Mouse (Mus musculus) hindbrain, postnatal 0 days (tissue): Measurements from ENCODE around the gene Tex26. TPM values are rescaled to one million over a fixed set of nuclear protein-coding genes. Genes with fewer than 3 reads are reported as not detected.

Experiments used
- ATAC-seq: fragments of 200-750 bp; cut with Nextera tagmentation; 2 replicates; pipeline ENCODE4 v1.8.0; 2017; ENCODE audit warnings: mild to moderate bottlenecking, moderate TSS enrichment, moderate library complexity
- DNase-seq: peaks from one replicate; pipeline ENCODE4 v3.0.0-alpha.2; 2015; ENCODE audit warnings: low spot score
- H3K27ac ChIP-seq: fragments of 300-500 bp; sonication (generic); 2 replicates; pipeline ENCODE4 v1.5.1; 2014; ENCODE audit warnings: mild to moderate bottlenecking
- H3K27me3 ChIP-seq: fragments of 300-500 bp; sonication (generic); 2 replicates; pipeline ENCODE4 v1.6.1; 2014; ENCODE audit warnings: low read length, mixed read lengths; ENCODE audit not compliant: insufficient read depth
- H3K36me3 ChIP-seq: fragments of 300-500 bp; sonication (generic); 2 replicates; pipeline ENCODE4 v1.6.1; 2014; ENCODE audit warnings: low read length, mixed read lengths; ENCODE audit not compliant: insufficient read depth
- H3K4me1 ChIP-seq: fragments of 300-500 bp; sonication (generic); 2 replicates; pipeline ENCODE4 v1.6.1; 2014; ENCODE audit warnings: antibody characterized with exemption, low read length, mixed read lengths; ENCODE audit not compliant: insufficient read depth
- H3K4me2 ChIP-seq: fragments of 300-500 bp; sonication (generic); 2 replicates; pipeline ENCODE4 v1.6.1; 2014; ENCODE audit warnings: low read depth, mild to moderate bottlenecking, low read length, moderate library complexity, mixed read lengths
- H3K4me3 ChIP-seq: fragments of 300-500 bp; sonication (generic); 2 replicates; pipeline ENCODE4 v1.5.1; 2014; ENCODE audit warnings: low read length
- H3K9ac ChIP-seq: fragments of 300-500 bp; sonication (generic); replicated peaks from 2 replicates; pipeline ENCODE4 v1.6.1; 2014; ENCODE audit warnings: mild to moderate bottlenecking, low read length, moderate library complexity, mixed read lengths
- H3K9me3 ChIP-seq: fragments of 300-500 bp; sonication (generic); 2 replicates; pipeline ENCODE4 v1.6.1; 2016; ENCODE audit warnings: low read length, mixed read lengths
- CTCF ChIP-seq: IDR thresholded peaks from 2 replicates; pipeline ENCODE4 v1.5.1; 2016; ENCODE audit warnings: antibody characterized with exemption, control low read depth, low read depth
- WGBS: fragments of 180-500 bp; shearing (Covaris S2); extraction: QIAGEN DNeasy Blood & Tissue Kit; methylation state at CpG from one replicate; pipeline ENCODE4 v1.1.7; 2014; 5-methylcytosine and 5-hydroxymethylcytosine counted together
- polyA plus RNA-seq: library from polyadenylated mRNA; unstranded; fragments of >200 nt; fragmentation: Nextera tagmentation; extraction: Ambion mirVana; gene quantifications from 2 replicates; pipeline ENCODE4 v1.2.1, GENCODE M21; 2015
- total RNA-seq: library from RNA; depleted of rRNA; stranded (reverse); fragments of >200 nt; gene quantifications from 2 replicates; pipeline ENCODE4 v1.2.3, GENCODE M21; 2014

Tex26 gene
- total and polyA plus RNA-seq, 2 experiments from 2014 or later = 0.31 to 1.6 TPM

DNA sequence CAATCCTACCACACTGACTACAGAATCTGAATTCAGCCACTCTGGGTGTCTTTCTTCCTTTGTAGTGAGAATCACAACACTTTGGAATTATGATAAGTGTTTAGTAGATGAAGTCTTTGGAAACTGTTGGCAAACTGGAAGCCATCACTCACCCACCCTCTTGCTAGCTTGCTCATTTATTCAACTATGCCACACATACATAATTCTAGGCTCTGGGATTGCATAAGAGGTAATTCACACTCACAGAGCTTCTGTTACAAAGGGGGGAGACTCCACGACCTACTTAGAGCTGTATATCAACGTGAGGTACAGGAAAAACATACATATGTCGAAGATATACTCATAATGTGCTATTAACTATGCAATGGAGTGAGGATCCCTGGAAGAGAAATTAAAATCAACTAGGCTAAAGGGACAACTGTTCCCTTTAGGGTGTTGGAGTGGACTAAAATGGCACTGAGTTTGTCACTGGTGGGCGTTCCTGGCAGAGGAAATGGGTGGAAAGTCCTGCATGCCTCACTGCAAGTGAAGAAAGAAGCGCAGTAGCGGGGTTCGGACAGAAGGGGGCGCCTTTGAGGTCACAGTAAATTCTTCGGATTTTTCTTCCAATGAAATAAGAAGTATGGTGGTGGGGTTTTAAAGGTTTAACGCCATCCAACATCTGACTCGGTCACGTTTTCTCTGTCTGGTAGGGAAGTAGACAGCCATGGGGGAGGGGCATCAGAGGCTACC, 44.0 kb downstream of the Tex26 start:
- no peaks in the 10 kb centered on the region for H3K36me3 ChIP-seq
- TF ChIP-seq CTCF = peak; percentile 40
- H3K27ac ChIP-seq = no peak overlapping the region
- no peaks in the 10 kb centered on the region for H3K9me3 ChIP-seq
- no peaks in the 10 kb centered on the region for H3K27me3 ChIP-seq
- no peak overlapping the region for H3K4me2 ChIP-seq
- 71% methylated on average over 12 of the region's 12 CpGs for WGBS
- no peak overlapping the region for H3K4me3 ChIP-seq
- no peak overlapping the region for H3K9ac ChIP-seq
- DNase-seq (no peak), ATAC-seq (no peak)
- peaks cover 7% of the 10 kb centered on the region for H3K4me1 ChIP-seq

DNA sequence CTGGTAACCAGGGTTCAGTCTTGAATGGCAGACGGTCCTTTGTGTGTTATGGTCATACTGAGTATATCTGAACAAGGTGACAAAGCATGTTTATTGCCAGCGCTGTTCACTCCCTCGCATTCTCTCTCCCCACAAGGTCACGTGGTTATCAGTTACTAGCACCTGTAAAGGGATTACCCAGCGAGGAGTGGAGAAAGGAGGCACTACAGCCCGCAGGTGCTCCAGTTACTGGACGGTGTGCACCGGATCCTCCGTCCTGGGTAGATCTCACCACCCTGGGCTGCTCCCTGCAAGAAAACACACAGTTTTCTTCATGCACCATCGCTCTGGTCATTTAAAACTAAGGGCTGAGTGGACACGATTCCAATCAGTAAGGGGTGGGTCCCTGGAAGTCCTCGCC, 44.8 kb downstream of the Tex26 start:
- no peak overlapping the region for H3K4me2 ChIP-seq
- peaks cover 11% of the 10 kb centered on the region for H3K4me1 ChIP-seq
- DNase-seq (no peak), ATAC-seq (no peak)
- H3K4me3 ChIP-seq = no peak overlapping the region
- H3K36me3 ChIP-seq = no peaks in the 10 kb centered on the region
- no peaks in the 10 kb centered on the region for H3K27me3 ChIP-seq
- H3K27ac ChIP-seq = no peak overlapping the region
- WGBS = 74% methylated on average over 12 of the region's 12 CpGs
- no peaks in the 10 kb centered on the region for H3K9me3 ChIP-seq
- H3K9ac ChIP-seq = no peak overlapping the region
- TF ChIP-seq CTCF = no peak

DNA sequence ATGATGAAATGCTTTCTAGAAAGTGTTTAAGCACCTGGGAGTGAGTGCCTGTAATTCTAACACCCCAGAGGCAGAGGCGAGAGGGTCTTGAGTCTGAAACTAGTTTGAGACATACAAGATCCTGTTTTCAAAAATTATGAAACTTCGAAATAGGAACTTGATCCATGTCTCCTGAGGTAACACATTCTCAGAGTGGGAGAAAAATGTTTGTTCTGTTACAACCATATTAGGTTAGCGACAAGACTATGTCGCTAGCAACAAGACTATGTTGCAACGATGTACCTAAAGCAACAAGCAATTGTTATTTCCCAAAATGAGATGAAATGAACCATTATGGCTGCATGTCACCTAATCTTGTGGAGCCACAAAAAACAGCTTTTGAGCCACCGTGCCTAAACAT, 46.0 kb downstream of the Tex26 start:
- Histone ChIP-seq H3K4me3 (no peak overlapping the region), H3K4me2 (no peak overlapping the region), H3K9ac (no peak overlapping the region), H3K27me3 (no peaks in the 10 kb centered on the region), H3K36me3 (no peaks in the 10 kb centered on the region), H3K27ac (no peak overlapping the region), H3K4me1 (peaks cover 23% of the 10 kb centered on the region), H3K9me3 (no peaks in the 10 kb centered on the region)
- ATAC-seq (no peak), DNase-seq (no peak)
- no peak for TF ChIP-seq CTCF
- whole genome bisulfite sequencing = 91% methylated on average over 6 of the region's 6 CpGs

DNA sequence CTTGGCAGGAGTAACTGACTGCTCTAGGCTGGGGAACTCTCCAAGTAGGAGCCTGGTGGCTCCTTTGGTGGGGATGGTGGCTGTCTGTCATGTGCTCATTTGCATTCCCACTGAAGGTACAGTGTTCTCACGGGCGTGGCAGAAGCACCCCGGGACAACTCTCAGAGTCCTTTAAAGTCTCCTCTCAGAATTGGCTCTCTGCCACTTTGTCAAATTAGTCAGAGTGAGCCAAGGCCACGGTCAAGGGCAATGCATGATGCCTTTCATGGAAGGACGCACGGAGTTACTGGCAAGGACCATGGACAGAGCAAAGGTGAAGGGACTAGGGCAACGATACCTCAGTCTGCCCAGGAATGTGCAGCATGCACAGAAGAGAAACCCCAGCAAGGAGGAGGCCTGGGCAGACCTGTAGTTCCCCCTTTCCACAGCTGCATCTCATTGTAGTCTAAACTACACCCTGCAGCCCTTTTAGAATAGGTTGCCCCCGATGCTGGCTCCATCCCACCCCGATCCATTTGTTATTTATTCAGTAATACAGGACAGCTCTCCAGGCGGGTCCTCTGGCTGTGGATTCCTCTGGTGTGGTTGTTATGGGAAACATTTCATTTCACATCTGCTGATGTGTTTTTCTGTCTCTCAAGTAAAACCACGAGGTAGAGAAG, 49.0 kb downstream of the Tex26 start:
- H3K9ac ChIP-seq = no peak overlapping the region
- TF ChIP-seq CTCF = no peak
- H3K4me2 ChIP-seq = peak overlapping the region; percentile 51
- H3K27ac ChIP-seq = peak overlapping the region; percentile 83
- H3K36me3 ChIP-seq = no peaks in the 10 kb centered on the region
- H3K27me3 ChIP-seq = no peaks in the 10 kb centered on the region
- ATAC-seq (peak; percentile 66), DNase-seq (peak; percentile 67)
- 9% methylated on average over 11 of the region's 11 CpGs for WGBS
- H3K4me1 ChIP-seq = peaks cover 27% of the 10 kb centered on the region
- no peaks in the 10 kb centered on the region for H3K9me3 ChIP-seq
- H3K4me3 ChIP-seq = no peak overlapping the region

DNA sequence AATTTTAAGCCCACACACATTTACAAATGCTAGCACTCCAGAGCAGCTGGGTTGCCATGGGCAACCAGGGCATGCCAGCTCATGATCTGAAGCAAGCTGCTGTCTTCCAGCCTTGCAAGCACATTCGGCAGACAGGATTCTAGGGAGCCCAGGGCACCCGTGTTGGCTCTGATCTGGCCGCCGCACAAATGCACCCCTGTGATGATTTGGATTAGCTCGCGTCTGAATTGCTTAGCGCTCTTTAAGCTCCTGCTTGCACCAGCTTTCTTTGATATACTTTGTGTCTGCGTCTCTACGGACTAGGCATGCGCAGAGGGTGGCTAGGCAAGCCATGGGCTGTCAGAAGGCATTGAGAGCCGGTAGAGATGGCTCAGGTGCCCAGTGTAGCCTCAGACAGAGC, 49.7 kb downstream of the Tex26 start:
- DNase-seq (peak; percentile 93), ATAC-seq (peak; percentile 93)
- Histone ChIP-seq H3K4me1 (peaks cover 27% of the 10 kb centered on the region), H3K36me3 (no peaks in the 10 kb centered on the region), H3K4me3 (peak overlapping the region; percentile 18; the same call in 1 of the 2 replicates), H3K27ac (peak overlapping the region; percentile 83), H3K9ac (no peak overlapping the region; the same call in 1 of the 2 replicates), H3K9me3 (no peaks in the 10 kb centered on the region), H3K27me3 (no peaks in the 10 kb centered on the region), H3K4me2 (peak overlapping the region; percentile 51)
- 9% methylated on average over 11 of the region's 11 CpGs for WGBS
- no peak for TF ChIP-seq CTCF

DNA sequence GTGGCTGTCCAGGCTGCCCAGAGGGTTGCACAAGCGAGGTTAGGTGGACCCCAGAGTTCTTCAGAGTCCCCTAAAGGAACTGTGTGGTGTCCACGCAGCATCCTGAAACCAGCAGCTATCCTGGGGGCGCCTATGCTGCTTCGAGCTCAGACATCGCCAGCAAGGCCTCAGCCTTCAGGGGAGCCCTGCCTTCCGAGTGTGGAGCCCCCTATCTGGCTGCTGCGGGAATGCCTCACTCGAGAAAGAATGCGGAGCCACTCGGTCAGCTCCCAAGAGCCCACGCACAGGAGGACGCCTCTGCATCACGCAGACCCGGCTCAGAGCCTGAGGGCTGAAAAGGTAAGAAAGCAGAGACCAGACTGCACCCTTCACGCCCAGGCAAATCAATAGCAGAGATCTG, 50.8 kb downstream of the Tex26 start:
- DNase-seq (peak; percentile 59), ATAC-seq (no peak)
- H3K27me3 ChIP-seq = no peaks in the 10 kb centered on the region
- no peak overlapping the region for H3K9ac ChIP-seq
- TF ChIP-seq CTCF = peak; percentile 57
- no peak overlapping the region for H3K4me3 ChIP-seq
- 53% methylated on average over 15 of the region's 15 CpGs for WGBS
- H3K4me2 ChIP-seq = no peak overlapping the region
- H3K4me1 ChIP-seq = peaks cover 27% of the 10 kb centered on the region
- H3K36me3 ChIP-seq = no peaks in the 10 kb centered on the region
- peak overlapping the region; percentile 83 for H3K27ac ChIP-seq
- no peaks in the 10 kb centered on the region for H3K9me3 ChIP-seq

DNA sequence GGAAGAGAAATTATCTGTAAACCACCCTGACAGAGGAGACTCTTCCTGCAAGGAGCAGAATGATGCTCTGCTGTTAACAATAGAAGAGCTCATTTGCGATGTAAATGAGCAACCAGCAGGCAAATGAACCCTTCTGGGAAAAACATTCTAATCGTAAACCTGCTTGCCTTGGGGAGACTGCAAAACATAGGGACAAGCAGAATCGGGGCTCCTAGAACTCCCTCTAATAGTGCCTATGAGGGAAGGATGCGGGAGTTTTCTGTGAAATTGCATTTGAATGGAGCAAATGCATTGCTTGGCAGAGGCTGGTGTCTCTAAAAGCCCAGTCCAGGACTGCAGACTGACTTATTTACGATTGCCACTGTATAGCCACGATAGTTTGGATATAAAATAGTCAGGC, 56.2 kb downstream of the Tex26 start:
- peak overlapping the region; percentile 61 for H3K27ac ChIP-seq
- H3K9me3 ChIP-seq = no peaks in the 10 kb centered on the region
- no peak for ATAC-seq
- DNase-seq = peak; percentile 42
- H3K4me3 ChIP-seq = no peak overlapping the region
- H3K9ac ChIP-seq = no peak overlapping the region
- no peaks in the 10 kb centered on the region for H3K27me3 ChIP-seq
- no peaks in the 10 kb centered on the region for H3K36me3 ChIP-seq
- no peak for TF ChIP-seq CTCF
- peaks cover 18% of the 10 kb centered on the region for H3K4me1 ChIP-seq
- WGBS = 13% methylated on average over 6 of the region's 6 CpGs
- H3K4me2 ChIP-seq = no peak overlapping the region
